13 mouse cellular contexts compared by ENCODE assay signal in genomic region chr9:34901216-34901615, GRCm38 (mm10).
"Had no signal": no experiment of that assay in that cellular context is flagged by ENCODE, and none has a peak within 500 bp of the region (broad histone marks: within the 10 kb centered on the region; RNA-seq: fewer than 3 reads in every experiment).

No protein-coding gene starts in this region.

- DNase-seq: gastrocnemius, postnatal 10 days; gastrocnemius, postnatal 25 days; heart, adult 18-20 months; heart, postnatal 10 days; heart, postnatal 4 days; kidney, adult 18-20 months; kidney, adult 8-10 months; kidney, postnatal 10 days; kidney, postnatal 25 days; kidney, postnatal 4 days; liver; liver, embryonic 13.5 days; liver, postnatal 0 days had no signal
